ENCODE assay signal across 16 mouse cellular contexts in the genomic region with DNA sequence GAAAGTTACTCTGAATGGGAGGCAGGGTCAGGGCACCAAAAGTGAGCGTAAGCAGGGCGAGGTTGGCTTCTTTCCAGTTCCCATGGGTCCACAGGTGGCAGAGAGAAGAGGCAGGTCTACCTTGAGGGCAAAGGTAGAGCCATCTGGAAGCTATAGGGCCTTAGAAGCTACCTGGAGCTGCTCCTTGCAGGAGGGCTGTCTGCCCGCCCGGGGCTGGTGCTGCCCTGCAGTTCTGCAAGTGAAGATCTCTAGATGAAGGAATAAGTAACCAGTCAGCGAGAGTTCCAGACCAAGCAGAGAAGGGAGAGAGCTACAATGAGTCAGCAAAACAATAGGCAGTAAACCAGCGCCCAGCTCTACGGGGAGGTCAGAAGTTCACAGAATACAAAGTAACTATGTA. TPM values are rescaled to one million over a fixed set of nuclear protein-coding genes. Genes with fewer than 3 reads are reported as not detected.
A peak's percentile ranks its signal among the peaks of the same experiment; 100 is the strongest.
DNase-seq lines count a peak whose midpoint lies in the region; ATAC-seq and TF ChIP-seq lines count a peak whose summit lies in the region.
"Had no signal": no experiment of that assay in that cellular context is flagged by ENCODE, and none has a peak within 500 bp of the region (broad histone marks: within the 10 kb centered on the region; RNA-seq: fewer than 3 reads in every experiment).

No protein-coding gene starts in this region.

- no peaks in the 10 kb centered on the region for H3K36me3 ChIP-seq in lung, embryonic 16.5 days (ENCODE audit: control insufficient read depth, insufficient read depth, low read length)
- no peaks in the 10 kb centered on the region for H3K36me3 ChIP-seq in heart, adult 2 months (ENCODE audit: control insufficient read depth, insufficient read depth, low read length)
- H3K36me3 ChIP-seq: heart, embryonic 15.5 days; hindbrain, embryonic 12.5 days had no signal

- no peak for TF ChIP-seq EP300 in heart, adult 2 months (IDR thresholded peaks at IDR 0.05; ENCODE audit: insufficient read depth, low read depth, low read length)

- no peak overlapping the region for H3K4me3 ChIP-seq in lung, embryonic 16.5 days (ENCODE audit: low read length)
- H3K4me3 ChIP-seq in heart, adult 2 months = no peak overlapping the region
- no peak overlapping the region for H3K4me3 ChIP-seq in gastrocnemius, adult 2 months
- H3K4me3 ChIP-seq: erythroblast, embryonic 14.5 days; heart, embryonic 15.5 days; hindbrain, embryonic 12.5 days; layer of hippocampus, adult 2 months had no signal

- no peak for TF ChIP-seq POLR2A in heart, adult 2 months (IDR thresholded peaks at IDR 0.05; ENCODE audit: insufficient read depth, low read depth, low read length)

- peak; percentile 30 for DNase-seq in embryo, embryonic 10 days (ENCODE audit: low spot score)
- DNase-seq in embryo, embryonic 10.5 days (ENCODE audit: low spot score) = no peak
- DNase-seq in ES-CJ7 (ENCODE audit: low read depth, low spot score) = peak; percentile 40
- DNase-seq in kidney, adult 8-10 months = peak; percentile 47 to 49
- DNase-seq in cerebellum, postnatal 36 days = no peak
- DNase-seq in heart, adult 2 months = no peak
- DNase-seq in gastrocnemius, adult 2 months = no peak
- DNase-seq: adrenal gland, postnatal 10 days; cerebellum, adult 9-10 months; liver; thymus, postnatal 14 days had no signal

- H3K79me2 ChIP-seq in heart, adult 2 months (replicated peaks; ENCODE audit: control insufficient read depth, insufficient read depth, low read length) = no peaks in the 10 kb centered on the region

- peaks cover 15% of the 10 kb centered on the region; the same call in 1 of the 2 replicates for H3K4me1 ChIP-seq in lung, embryonic 16.5 days (replicated peaks; ENCODE audit: control insufficient read depth, insufficient read depth, low read length)
- H3K4me1 ChIP-seq in heart, adult 2 months (ENCODE audit: control insufficient read depth, insufficient read depth, low read length) = no peaks in the 10 kb centered on the region
- H3K4me1 ChIP-seq: heart, embryonic 15.5 days had no signal

- 31% methylated on average over 7 of the region's 7 CpGs for WGBS in lung, embryonic 16.5 days
- WGBS in heart, adult 2 months = 45% methylated on average over 7 of the region's 7 CpGs

- H3K27ac ChIP-seq in lung, embryonic 16.5 days (ENCODE audit: low read length) = peak overlapping the region; percentile 51
- no peak overlapping the region for H3K27ac ChIP-seq in heart, adult 2 months
- H3K27ac ChIP-seq in gastrocnemius, adult 2 months = no peak overlapping the region
- H3K27ac ChIP-seq: heart, embryonic 15.5 days; hindbrain, embryonic 12.5 days; layer of hippocampus, adult 2 months had no signal

- no peak overlapping the region for H3K9ac ChIP-seq in lung, embryonic 16.5 days (ENCODE audit: low read length)
- no peak overlapping the region for H3K9ac ChIP-seq in heart, adult 2 months (ENCODE audit: low read depth, low read length)
- H3K9ac ChIP-seq: heart, embryonic 15.5 days; hindbrain, embryonic 12.5 days had no signal

- ATAC-seq in lung, embryonic 16.5 days (ENCODE audit: low read depth) = peak; percentile 37; the same call in 1 of the 2 replicates

- no peaks in the 10 kb centered on the region for H3K27me3 ChIP-seq in lung, embryonic 16.5 days (ENCODE audit: control insufficient read depth, insufficient read depth, low read depth, low read length)
- no peaks in the 10 kb centered on the region for H3K27me3 ChIP-seq in heart, adult 2 months (ENCODE audit: control insufficient read depth, insufficient read depth, low read length)
- H3K27me3 ChIP-seq: hindbrain, embryonic 12.5 days had no signal

- intact Hi-C loops in heart, adult 2 months (cut with DNase I) = no loop called here
- intact Hi-C loops in gastrocnemius, adult 2 months (cut with DNase I) = no loop called here

- no peak for TF ChIP-seq CTCF in heart, adult 2 months (IDR thresholded peaks at IDR 0.05)
- no peak for TF ChIP-seq CTCF in gastrocnemius, adult 2 months (IDR thresholded peaks at IDR 0.05)

- no peak overlapping the region for H3K4me2 ChIP-seq in lung, embryonic 16.5 days (ENCODE audit: low read depth, low read length)
- H3K4me2 ChIP-seq: heart, embryonic 15.5 days; hindbrain, embryonic 12.5 days had no signal

- H3K9me3 ChIP-seq in lung, embryonic 16.5 days (ENCODE audit: control insufficient read depth, low read length) = no peaks in the 10 kb centered on the region
- H3K9me3 ChIP-seq: heart, embryonic 15.5 days; hindbrain, embryonic 12.5 days had no signal

RNA-seq across cellular contexts. Expression of a gene that starts 22.0 kb away (rescaled TPM):
- polyA plus RNA-seq in lung, embryonic 16.5 days (2015; fragmentation: Nextera tagmentation; extraction: Ambion mirVana) = 0.41 and 0.53 TPM in 2 replicates
- total RNA-seq in heart, adult 2 months (2021) = not detected
- 0.09 TPM in 1 of 2 replicates, not detected in the other for polyA plus RNA-seq in heart, adult 2 months (2012; rRNA removed)
- total RNA-seq in gastrocnemius, adult 2 months (2021) = not detected
- polyA plus RNA-seq: erythroblast, embryonic 14.5 days had no signal

Comparison
In these comparisons a context has a peak if more than half of its experiments do, and no peak if none do; other contexts are left out.
1. DNase-seq: peak in embryo, embryonic 10 days (single experiment), ES-CJ7 (single experiment) and kidney, adult 8-10 months (2 of 2); none in embryo, embryonic 10.5 days (single experiment), cerebellum, postnatal 36 days (0 of 2), heart, adult 2 months (0 of 2) and gastrocnemius, adult 2 months (single experiment).